Mouse (Mus musculus): ENCODE results near the gene Rtel1.

GRCm38 (mm10) chr2:181403722-181404121, 84.2 kb downstream of the Rtel1 start:
- TF ChIP-seq EP300 (IDR thresholded peaks at IDR 0.05) (no peak), CTCF (IDR thresholded peaks at IDR 0.05) (no peak)
